Mouse (Mus musculus) heart, embryonic 11.5 days (tissue): ENCODE data around the gene Tanc2. TPM values are rescaled to one million over a fixed set of nuclear protein-coding genes. Genes with fewer than 3 reads are reported as not detected.

ENCODE experiments used
- ATAC-seq: fragments of 200-750 bp; cut with Nextera tagmentation; replicated peaks from 2 replicates; pipeline ENCODE4 v1.8.0; 2017; ENCODE audit warnings: moderate library complexity; ENCODE audit not compliant: insufficient number of reproducible peaks, low FRiP score, low TSS enrichment
- H3K27ac ChIP-seq: fragments of 300-500 bp; sonication (generic); 2 replicates; pipeline ENCODE4 v1.5.1; 2014; ENCODE audit warnings: mild to moderate bottlenecking, low read depth, low read length
- H3K27me3 ChIP-seq: fragments of 300-500 bp; sonication (generic); 2 replicates; pipeline ENCODE4 v1.6.1; 2014; ENCODE audit warnings: mild to moderate bottlenecking, low read length, mixed read lengths; ENCODE audit not compliant: control insufficient read depth, insufficient read depth
- H3K36me3 ChIP-seq: fragments of 300-500 bp; sonication (generic); 2 replicates; pipeline ENCODE4 v1.6.1; 2014; ENCODE audit warnings: mild to moderate bottlenecking, low read length, moderate library complexity, mixed read lengths; ENCODE audit not compliant: control insufficient read depth, insufficient read depth
- H3K4me1 ChIP-seq: fragments of 300-500 bp; sonication (generic); 2 replicates; pipeline ENCODE4 v1.6.1; 2014; ENCODE audit warnings: low read length; ENCODE audit not compliant: control insufficient read depth, insufficient read depth
- H3K4me2 ChIP-seq: fragments of 300-500 bp; sonication (generic); 2 replicates; pipeline ENCODE4 v1.6.1; 2014; ENCODE audit warnings: mild to moderate bottlenecking, moderate library complexity
- H3K4me3 ChIP-seq: fragments of 300-500 bp; sonication (generic); 2 replicates; pipeline ENCODE4 v1.5.1; 2014; ENCODE audit warnings: low read depth, low read length
- H3K9ac ChIP-seq: fragments of 300-500 bp; sonication (generic); 2 replicates; pipeline ENCODE4 v1.6.1; 2014; ENCODE audit warnings: mild to moderate bottlenecking, low read depth, low read length, moderate library complexity
- H3K9me3 ChIP-seq: fragments of 300-500 bp; sonication (generic); replicated peaks from 2 replicates; pipeline ENCODE4 v1.6.1; 2016; ENCODE audit warnings: low read length; ENCODE audit not compliant: control insufficient read depth
- WGBS: fragments of 180-500 bp; shearing (Covaris S2); extraction: QIAGEN DNeasy Blood & Tissue Kit; methylation state at CpG from one replicate; pipeline ENCODE4 v1.1.7; 2014; ENCODE audit not compliant: insufficient replicate concordance; 5-methylcytosine and 5-hydroxymethylcytosine counted together
- polyA plus RNA-seq: library from polyadenylated mRNA; unstranded; fragments of >200 nt; fragmentation: Nextera tagmentation; extraction: Ambion mirVana; gene quantifications from 2 replicates; pipeline ENCODE4 v1.2.1, GENCODE M21; 2014

Tanc2 gene
- polyA plus RNA-seq, 1 experiment from 2014 or later, result 24.8 TPM

DNA sequence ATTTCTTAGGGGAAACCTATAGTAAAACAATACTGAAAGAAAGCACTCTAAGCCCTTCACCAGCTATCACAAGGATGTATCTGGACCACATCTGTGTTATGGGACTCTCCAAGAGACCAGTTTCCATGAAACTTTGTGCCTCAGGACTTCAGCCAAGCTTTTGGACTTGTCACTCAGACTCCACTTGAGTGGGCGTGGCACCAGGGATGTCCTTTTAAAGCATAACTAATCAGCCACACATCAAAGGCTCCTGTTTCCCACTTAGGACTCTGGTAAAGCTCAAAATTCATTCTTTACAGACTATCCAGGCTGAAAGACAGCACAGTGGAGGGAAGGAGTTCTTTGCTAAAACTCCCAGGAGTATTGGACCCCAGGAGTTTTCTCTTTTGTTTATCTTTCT lies 89.2 kb downstream of the Tanc2 start:
- Histone ChIP-seq H3K36me3 (no peaks in the 10 kb centered on the region; the same call in 1 of the 2 replicates), H3K4me2 (no peak overlapping the region), H3K4me3 (no peak overlapping the region), H3K27ac (no peak overlapping the region), H3K9me3 (no peaks in the 10 kb centered on the region), H3K4me1 (no peaks in the 10 kb centered on the region), H3K9ac (no peak overlapping the region), H3K27me3 (no peaks in the 10 kb centered on the region)
- no peak for ATAC-seq
- WGBS, result 76% methylated on average over 1 of the region's 1 CpGs

DNA sequence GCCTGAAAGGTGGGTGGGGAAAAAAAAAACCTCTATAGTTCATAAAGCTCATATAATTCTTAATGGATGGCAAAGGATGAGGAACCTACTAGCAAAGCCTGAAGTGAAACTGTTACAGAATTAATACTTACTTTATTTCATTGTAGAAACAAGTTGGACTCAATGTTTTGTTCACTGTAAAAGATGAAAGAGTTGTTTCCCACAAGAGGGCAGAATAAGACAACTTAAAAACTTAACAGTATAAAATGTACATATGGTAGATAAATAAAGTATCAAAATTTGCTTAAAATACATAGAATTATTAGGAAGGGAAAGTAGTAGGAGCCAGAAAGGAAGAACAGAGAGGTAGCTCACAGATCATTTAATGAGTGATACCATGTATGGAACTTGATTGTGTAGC lies 95.0 kb downstream of the Tanc2 start:
- Histone ChIP-seq H3K4me2 (no peak overlapping the region), H3K9ac (no peak overlapping the region), H3K4me3 (no peak overlapping the region), H3K27me3 (no peaks in the 10 kb centered on the region), H3K36me3 (no peaks in the 10 kb centered on the region), H3K4me1 (no peaks in the 10 kb centered on the region), H3K27ac (no peak overlapping the region), H3K9me3 (no peaks in the 10 kb centered on the region)
- ATAC-seq, result no peak

DNA sequence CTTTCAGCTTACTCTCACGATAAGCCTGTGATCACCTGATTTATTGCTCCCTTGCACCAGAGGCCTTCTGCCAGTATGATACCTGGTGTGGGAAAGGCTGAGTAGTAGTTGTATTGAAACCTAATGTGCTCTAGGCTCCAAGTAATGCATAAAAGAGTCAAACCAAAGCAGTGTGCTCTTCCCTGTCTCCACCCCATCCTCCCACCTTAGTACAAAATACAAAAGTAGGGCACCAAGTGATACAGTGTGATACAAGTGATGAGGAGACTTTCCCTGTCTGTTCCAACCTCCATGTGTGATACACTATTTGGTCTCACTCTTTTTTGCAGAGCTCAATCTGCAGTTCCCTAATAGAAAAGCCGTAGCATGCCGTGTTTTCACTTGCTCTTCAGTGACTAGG lies 110.7 kb downstream of the Tanc2 start:
- WGBS, result 75% methylated on average over 3 of the region's 3 CpGs
- Histone ChIP-seq H3K36me3 (no peaks in the 10 kb centered on the region), H3K4me3 (no peak overlapping the region), H3K27ac (no peak overlapping the region), H3K9me3 (no peaks in the 10 kb centered on the region), H3K9ac (no peak overlapping the region), H3K4me2 (no peak overlapping the region), H3K4me1 (no peaks in the 10 kb centered on the region), H3K27me3 (no peaks in the 10 kb centered on the region)
- no peak for ATAC-seq

DNA sequence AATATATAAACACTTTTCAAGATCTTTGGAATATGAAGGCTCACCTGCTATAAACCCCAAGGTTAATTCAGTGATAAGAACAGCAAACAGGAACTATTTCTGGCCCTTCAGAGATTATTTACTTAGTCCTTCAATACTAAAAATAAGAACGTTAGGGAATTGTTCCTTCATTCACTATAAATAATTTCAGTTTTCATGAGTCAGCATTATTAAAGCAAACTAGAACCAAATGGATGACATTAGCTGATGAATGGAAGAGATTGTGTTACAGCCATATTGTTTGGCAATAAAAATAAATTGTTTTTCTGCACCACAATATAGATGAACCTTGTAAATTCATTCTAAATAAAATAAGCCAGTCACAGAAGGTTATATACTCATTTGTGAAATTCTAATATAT lies 129.9 kb downstream of the Tanc2 start:
- Histone ChIP-seq H3K9me3 (no peaks in the 10 kb centered on the region), H3K4me1 (no peaks in the 10 kb centered on the region), H3K4me3 (no peak overlapping the region), H3K27ac (no peak overlapping the region), H3K4me2 (no peak overlapping the region), H3K9ac (no peak overlapping the region), H3K27me3 (no peaks in the 10 kb centered on the region), H3K36me3 (no peaks in the 10 kb centered on the region)
- ATAC-seq, result no peak
- 68% methylated on average over 1 of the region's 1 CpGs for WGBS

DNA sequence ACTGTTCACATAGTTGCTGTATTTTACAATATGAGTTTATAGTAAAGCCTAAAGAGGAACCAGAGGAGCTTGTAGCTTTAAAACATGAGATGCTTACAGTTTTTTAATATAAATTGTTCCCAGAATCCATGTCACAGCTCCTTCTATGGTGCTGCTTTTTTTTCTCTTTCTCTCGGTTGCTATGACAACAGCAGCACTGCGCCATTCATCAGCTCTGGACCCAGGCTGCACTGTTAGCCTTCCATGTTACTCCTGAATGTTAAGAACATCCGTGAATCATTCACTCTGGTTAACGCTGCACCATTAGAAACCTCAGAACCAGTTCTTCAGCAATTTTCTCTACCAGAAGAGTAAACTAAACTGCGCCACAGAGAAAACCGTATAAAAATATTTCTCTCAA lies 141.8 kb downstream of the Tanc2 start:
- no peak overlapping the region for H3K9ac ChIP-seq
- WGBS, result 78% methylated on average over 6 of the region's 6 CpGs

DNA sequence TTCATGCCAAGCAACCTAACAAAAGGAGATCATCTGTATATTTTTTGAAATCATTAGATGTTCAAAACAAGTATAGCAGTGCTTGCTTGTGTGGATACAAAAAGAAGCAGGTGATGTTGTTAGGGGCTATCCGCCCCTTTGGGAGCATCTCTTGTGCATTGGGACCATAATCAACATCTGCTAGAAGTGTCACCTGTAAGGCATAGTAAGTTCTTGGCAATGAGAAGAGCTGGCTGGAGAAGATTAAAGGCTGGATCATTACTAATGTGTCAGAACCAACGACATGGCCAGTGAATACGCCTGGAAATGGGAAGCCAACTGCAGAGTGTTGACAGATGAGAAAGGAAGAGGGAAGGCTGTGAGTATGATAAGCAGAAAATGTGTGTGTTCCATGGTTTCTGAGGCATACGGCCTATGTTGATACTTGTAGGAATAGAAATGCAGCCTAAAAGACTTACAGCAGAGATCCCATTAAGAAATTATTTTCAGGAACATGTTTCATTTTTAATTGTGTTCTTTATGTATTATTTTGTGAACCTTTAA lies 142.3 kb downstream of the Tanc2 start:
- no peaks in the 10 kb centered on the region for H3K36me3 ChIP-seq
- H3K4me1 ChIP-seq, result peaks cover 8% of the 10 kb centered on the region; the same call in 1 of the 2 replicates
- no peak overlapping the region for H3K9ac ChIP-seq
- no peaks in the 10 kb centered on the region for H3K27me3 ChIP-seq
- H3K4me2 ChIP-seq, result no peak overlapping the region
- no peaks in the 10 kb centered on the region for H3K9me3 ChIP-seq
- H3K27ac ChIP-seq, result no peak overlapping the region
- 28% methylated on average over 4 of the region's 4 CpGs for WGBS
- no peak for ATAC-seq
- no peak overlapping the region for H3K4me3 ChIP-seq

More for the DNA sequence above, 141.8 kb downstream of the Tanc2 start:
- no peaks in the 10 kb centered on the region for H3K9me3 ChIP-seq
- peaks cover 8% of the 10 kb centered on the region; the same call in 1 of the 2 replicates for H3K4me1 ChIP-seq
- no peak overlapping the region for H3K27ac ChIP-seq
- ATAC-seq, result no peak
- no peak overlapping the region for H3K4me3 ChIP-seq
- H3K4me2 ChIP-seq, result no peak overlapping the region
- H3K36me3 ChIP-seq, result no peaks in the 10 kb centered on the region
- no peaks in the 10 kb centered on the region for H3K27me3 ChIP-seq

DNA sequence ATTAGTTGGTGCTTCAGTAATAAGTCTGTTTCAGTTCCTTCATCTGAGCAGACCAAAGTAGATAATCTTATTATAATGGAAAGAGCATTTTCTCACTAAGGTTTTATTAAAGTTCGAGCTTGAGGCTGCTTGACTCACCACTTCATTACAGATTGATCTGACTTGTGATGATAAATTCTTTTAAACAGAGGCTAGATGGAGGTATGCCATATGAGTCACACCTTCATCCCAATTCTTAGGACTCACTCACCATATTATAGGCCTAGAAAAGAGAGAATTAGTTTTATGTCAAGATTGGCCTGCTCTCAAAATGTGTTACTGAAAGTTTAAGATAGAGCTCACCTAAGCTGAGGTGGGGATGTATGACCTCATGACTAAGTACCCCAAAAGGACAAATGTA lies 153.4 kb downstream of the Tanc2 start:
- no peaks in the 10 kb centered on the region for H3K4me1 ChIP-seq
- H3K36me3 ChIP-seq, result no peaks in the 10 kb centered on the region
- WGBS, result 91% methylated on average over 1 of the region's 1 CpGs
- H3K9ac ChIP-seq, result no peak overlapping the region
- H3K9me3 ChIP-seq, result no peaks in the 10 kb centered on the region
- H3K27me3 ChIP-seq, result no peaks in the 10 kb centered on the region
- H3K27ac ChIP-seq, result no peak overlapping the region
- no peak overlapping the region for H3K4me2 ChIP-seq
- no peak overlapping the region for H3K4me3 ChIP-seq
- ATAC-seq, result no peak

DNA sequence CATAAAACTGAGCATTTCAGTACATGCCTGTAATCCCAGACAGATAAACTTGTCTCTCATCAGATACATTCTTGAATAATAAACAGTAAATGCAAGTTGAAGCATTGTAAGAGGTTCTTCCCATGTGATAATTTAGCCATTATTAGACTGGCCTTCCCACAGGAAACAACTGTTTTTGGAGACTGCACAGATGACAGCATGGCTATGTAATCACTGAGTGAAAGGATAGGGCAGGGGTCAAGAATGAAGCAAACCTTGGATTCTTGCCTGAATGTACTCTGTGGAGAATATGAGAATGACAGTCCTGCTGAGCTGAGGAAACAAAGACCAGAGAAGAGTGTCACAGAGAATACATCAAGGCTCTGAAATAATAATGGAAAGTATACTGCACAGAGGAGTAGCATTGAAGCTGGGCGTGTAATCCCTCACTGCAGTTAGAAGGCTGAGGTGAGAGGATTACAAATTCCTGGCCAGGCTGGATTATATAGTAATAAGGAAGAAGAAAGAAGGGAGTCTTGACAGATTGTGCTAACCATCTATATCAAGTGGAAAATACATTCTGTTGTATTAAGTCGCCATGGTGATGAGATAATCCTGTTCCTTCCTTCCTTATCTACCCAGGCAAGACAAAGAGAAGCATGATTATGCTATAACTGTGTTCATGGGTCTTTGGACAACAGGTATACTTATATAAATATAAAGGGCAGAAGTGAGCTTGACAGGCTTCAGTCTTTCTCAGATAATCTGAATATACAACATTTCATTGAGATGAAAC lies 159.7 kb downstream of the Tanc2 start:
- peak overlapping the region; percentile 70 for H3K27ac ChIP-seq

More for the DNA sequence above, 159.7 kb downstream of the Tanc2 start:
- Histone ChIP-seq H3K4me2 (no peak overlapping the region), H3K27me3 (no peaks in the 10 kb centered on the region), H3K9ac (no peak overlapping the region), H3K36me3 (no peaks in the 10 kb centered on the region), H3K9me3 (no peaks in the 10 kb centered on the region), H3K4me1 (peaks cover 9% of the 10 kb centered on the region; the same call in 1 of the 2 replicates), H3K4me3 (no peak overlapping the region)
- 61% methylated on average over 2 of the region's 2 CpGs for WGBS
- ATAC-seq, result peak; percentile 68; the same call in 1 of the 2 replicates
